Mouse (Mus musculus) kidney, postnatal 0 days (tissue): Measurements from ENCODE around the gene A630095N17Rik. TPM values are rescaled to one million over a fixed set of nuclear protein-coding genes. Genes with fewer than 3 reads are reported as not detected.

Source experiments
- ATAC-seq: fragments of 200-750 bp; cut with Nextera tagmentation; replicated peaks from 2 replicates; pipeline ENCODE4 v1.8.0; 2017; ENCODE audit warnings: low read depth, moderate number of reproducible peaks, moderate TSS enrichment, moderate library complexity; ENCODE audit not compliant: low FRiP score
- DNase-seq: peaks from one replicate; pipeline ENCODE4 v3.0.0-alpha.2; 2016; ENCODE audit warnings: low spot score
- H3K27ac ChIP-seq: fragments of 300-500 bp; sonication (generic); 2 replicates; pipeline ENCODE4 v1.5.1; 2014; ENCODE audit warnings: mild to moderate bottlenecking
- H3K27me3 ChIP-seq: fragments of 300-500 bp; sonication (generic); 2 replicates; pipeline ENCODE4 v1.6.1; 2014; ENCODE audit warnings: low read length, mixed read lengths; ENCODE audit not compliant: insufficient read depth
- H3K36me3 ChIP-seq: fragments of 300-500 bp; sonication (generic); 2 replicates; pipeline ENCODE4 v1.6.1; 2014; ENCODE audit warnings: low read length, mixed read lengths; ENCODE audit not compliant: insufficient read depth
- H3K4me1 ChIP-seq: fragments of 300-500 bp; sonication (generic); replicated peaks from 2 replicates; pipeline ENCODE4 v1.6.1; 2014; ENCODE audit warnings: antibody characterized with exemption, low read length, mixed read lengths; ENCODE audit not compliant: insufficient read depth
- H3K4me2 ChIP-seq: fragments of 300-500 bp; sonication (generic); 2 replicates; pipeline ENCODE4 v1.6.1; 2014; ENCODE audit warnings: mild to moderate bottlenecking, low read length, moderate library complexity, mixed read lengths
- H3K4me3 ChIP-seq: fragments of 300-500 bp; sonication (generic); replicated peaks from 2 replicates; pipeline ENCODE4 v1.5.1; 2014; ENCODE audit warnings: low read depth, low read length
- H3K9ac ChIP-seq: fragments of 300-500 bp; sonication (generic); 2 replicates; pipeline ENCODE4 v1.6.1; 2014; ENCODE audit warnings: low read depth, low read length
- H3K9me3 ChIP-seq: fragments of 300-500 bp; sonication (generic); replicated peaks from 2 replicates; pipeline ENCODE4 v1.6.1; 2016; ENCODE audit warnings: low read length, inconsistent platforms, mixed read lengths
- CTCF ChIP-seq: IDR thresholded peaks from 2 replicates; pipeline ENCODE4 v1.5.1; 2016; ENCODE audit warnings: antibody characterized with exemption, low read depth, mild to moderate bottlenecking, moderate library complexity
- WGBS: fragments of 180-500 bp; shearing (Covaris S2); extraction: QIAGEN DNeasy Blood & Tissue Kit; methylation state at CpG from one replicate; pipeline ENCODE4 v1.1.7; 2014; 5-methylcytosine and 5-hydroxymethylcytosine counted together
- polyA plus RNA-seq: library from polyadenylated mRNA; unstranded; fragments of >200 nt; fragmentation: Nextera tagmentation; extraction: Ambion mirVana; gene quantifications from 2 replicates; pipeline ENCODE4 v1.2.1, GENCODE M21; 2015

The A630095N17Rik gene
- polyA plus RNA-seq, 1 experiment from 2014 or later = 0.18 TPM

DNA sequence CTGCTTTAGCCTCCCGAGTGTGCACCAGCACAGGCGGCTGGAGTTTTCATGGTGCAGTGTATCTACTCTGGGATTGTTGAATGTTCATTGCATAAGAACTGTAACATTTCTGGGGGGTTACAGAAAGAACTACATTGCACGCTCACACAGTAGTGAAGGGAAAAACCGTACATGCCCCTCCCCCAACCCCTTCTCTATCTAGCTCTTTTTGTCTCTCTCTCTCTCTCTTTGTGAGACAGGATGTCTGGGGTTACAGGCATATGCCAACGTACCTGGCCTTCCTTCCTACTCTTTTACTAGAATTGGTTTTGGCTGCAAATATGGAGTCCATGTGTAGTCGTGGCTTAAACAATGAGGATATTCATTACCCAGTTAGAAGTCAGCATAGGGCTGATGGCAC, 9.0 kb downstream of the A630095N17Rik start:
- no peak overlapping the region for H3K4me3 ChIP-seq
- no peaks in the 10 kb centered on the region for H3K36me3 ChIP-seq
- ATAC-seq (no peak), DNase-seq (no peak)
- H3K27me3 ChIP-seq = peaks cover 10% of the 10 kb centered on the region; the same call in 1 of the 2 replicates
- no peak overlapping the region for H3K9ac ChIP-seq
- 77% methylated on average over 6 of the region's 6 CpGs for WGBS
- no peaks in the 10 kb centered on the region for H3K9me3 ChIP-seq
- no peak overlapping the region for H3K27ac ChIP-seq
- peaks cover 10% of the 10 kb centered on the region; the same call in 1 of the 2 replicates for H3K4me1 ChIP-seq
- no peak overlapping the region for H3K4me2 ChIP-seq
- no peak for TF ChIP-seq CTCF

DNA sequence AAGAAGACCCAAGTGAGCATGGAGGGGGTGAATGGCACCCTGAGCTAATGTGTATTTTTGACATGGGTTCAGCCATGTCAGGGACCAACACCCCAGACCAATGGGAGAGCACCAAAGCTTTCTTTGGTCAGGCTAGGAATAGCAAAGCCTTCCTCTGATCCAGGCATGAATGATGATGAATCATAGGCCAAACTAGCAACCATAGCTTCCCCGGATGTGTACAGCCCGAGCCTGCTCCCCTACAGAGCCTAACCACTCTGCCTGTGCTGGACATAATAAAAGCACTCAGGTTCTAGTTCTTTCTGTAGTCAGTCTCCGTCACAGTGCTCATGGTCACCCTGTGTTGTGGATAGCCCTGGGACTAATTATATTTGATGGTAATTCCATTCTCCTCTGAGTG, 10.4 kb downstream of the A630095N17Rik start:
- H3K4me3 ChIP-seq = no peak overlapping the region
- H3K36me3 ChIP-seq = no peaks in the 10 kb centered on the region
- ATAC-seq = no peak
- H3K27ac ChIP-seq = no peak overlapping the region
- no peak for TF ChIP-seq CTCF
- H3K9me3 ChIP-seq = no peaks in the 10 kb centered on the region
- H3K4me2 ChIP-seq = no peak overlapping the region
- DNase-seq = no peak
- peaks cover 10% of the 10 kb centered on the region; the same call in 1 of the 2 replicates for H3K4me1 ChIP-seq
- peaks cover 10% of the 10 kb centered on the region; the same call in 1 of the 2 replicates for H3K27me3 ChIP-seq
- no peak overlapping the region for H3K9ac ChIP-seq
- 65% methylated on average over 3 of the region's 3 CpGs for WGBS

DNA sequence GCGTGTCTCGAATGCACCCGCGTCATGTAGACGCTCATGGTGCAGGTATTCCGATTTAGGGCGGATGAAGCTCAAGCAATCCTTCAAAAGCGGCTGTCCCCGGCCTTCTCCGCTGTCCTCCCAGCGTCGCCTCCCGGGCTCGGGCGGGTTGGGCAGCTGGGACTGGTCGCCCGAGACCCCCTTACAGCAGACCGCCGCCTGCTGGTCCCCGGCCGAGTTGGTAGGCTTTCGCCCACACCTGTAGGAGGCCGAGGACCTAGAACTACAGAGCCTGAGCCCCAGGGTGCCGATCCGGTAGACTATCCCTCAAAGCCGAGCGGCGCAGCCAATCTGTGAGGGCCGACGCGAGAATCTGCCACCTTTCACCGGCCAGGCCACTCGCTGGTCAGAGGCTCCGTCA, 12.4 kb downstream of the A630095N17Rik start, which contains the start of gene Tuba4a:
Tuba4a (minus strand) TSS at position 335 of the 400 bp plus-strand sequence.
- DNase-seq (peak; percentile 33), ATAC-seq (peak; percentile 59)
- TF ChIP-seq CTCF = peak; percentile 35

GRCm38 (mm10) chr1:75219078-75219477, 12.8 kb downstream of the A630095N17Rik start:
- Histone ChIP-seq H3K4me1 (peaks cover 10% of the 10 kb centered on the region; the same call in 1 of the 2 replicates), H3K9ac (peak overlapping the region; percentile 64), H3K4me2 (peak overlapping the region; percentile 97), H3K36me3 (peaks cover 11% of the 10 kb centered on the region; the same call in 1 of the 2 replicates), H3K4me3 (peak overlapping the region; percentile 56), H3K27ac (peak overlapping the region; percentile 80; the same call in 1 of the 2 replicates), H3K9me3 (no peaks in the 10 kb centered on the region), H3K27me3 (peaks cover 10% of the 10 kb centered on the region; the same call in 1 of the 2 replicates)
- TF ChIP-seq CTCF = peak; percentile 31
- ATAC-seq (peak; percentile 88), DNase-seq (peak; percentile 77)
- under 1% methylated on average over 24 of the region's 24 CpGs for WGBS

More for the DNA sequence above, 12.4 kb downstream of the A630095N17Rik start, which contains the start of gene Tuba4a:
- under 1% methylated on average over 34 of the region's 34 CpGs for WGBS
- Histone ChIP-seq H3K4me2 (peak within 1 kb of the TSS; percentile 97), H3K36me3 (peaks cover 11% of the 10 kb centered on the region; the same call in 1 of the 2 replicates), H3K27ac (peak within 1 kb of the TSS; percentile 80), H3K4me3 (peak within 1 kb of the TSS; percentile 56), H3K9ac (peak within 1 kb of the TSS; percentile 64), H3K4me1 (peaks cover 10% of the 10 kb centered on the region; the same call in 1 of the 2 replicates), H3K9me3 (no peaks in the 10 kb centered on the region), H3K27me3 (peaks cover 10% of the 10 kb centered on the region; the same call in 1 of the 2 replicates)

- H3K4me3 ChIP-seq = peak overlapping the region; percentile 56
- 1% methylated on average over 38 of the region's 38 CpGs for WGBS
- ATAC-seq (no peak; the same call in 1 of the 2 replicates), DNase-seq (no peak)
- H3K27ac ChIP-seq = peak overlapping the region; percentile 80
- TF ChIP-seq CTCF = no peak
- peaks cover 10% of the 10 kb centered on the region; the same call in 1 of the 2 replicates for H3K27me3 ChIP-seq
- H3K4me2 ChIP-seq = peak overlapping the region; percentile 97
- peaks cover 18% of the 10 kb centered on the region; the same call in 1 of the 2 replicates for H3K36me3 ChIP-seq
- H3K4me1 ChIP-seq = peaks cover 10% of the 10 kb centered on the region; the same call in 1 of the 2 replicates
- H3K9me3 ChIP-seq = no peaks in the 10 kb centered on the region
- peak overlapping the region; percentile 64 for H3K9ac ChIP-seq
Measured at GRCm38 (mm10) chr1:75218227-75219001, 13.5 kb downstream of the A630095N17Rik start.

GRCm38 (mm10) chr1:75217893-75218226, 14.0 kb downstream of the A630095N17Rik start:
- Histone ChIP-seq H3K27ac (peak overlapping the region; percentile 80; the same call in 1 of the 2 replicates), H3K9me3 (no peaks in the 10 kb centered on the region), H3K9ac (peak overlapping the region; percentile 64), H3K4me1 (peaks cover 13% of the 10 kb centered on the region; the same call in 1 of the 2 replicates), H3K36me3 (peaks cover 23% of the 10 kb centered on the region), H3K27me3 (peaks cover 10% of the 10 kb centered on the region; the same call in 1 of the 2 replicates), H3K4me2 (peak overlapping the region; percentile 97), H3K4me3 (peak overlapping the region; percentile 56)
- TF ChIP-seq CTCF = no peak
- DNase-seq (no peak), ATAC-seq (no peak)
- 2% methylated on average over 6 of the region's 6 CpGs for WGBS
